Mouse (Mus musculus) gastrocnemius, adult 2 months (tissue): Measurements from ENCODE around the gene Pik3ap1. TPM values are rescaled to one million over a fixed set of nuclear protein-coding genes. Genes with fewer than 3 reads are reported as not detected.

ENCODE experiments used
- DNase-seq: peaks from one replicate; pipeline ENCODE4 v3.0.0; 2022
- H3K27ac ChIP-seq: fragments of 200-600 bp; 2 replicates; pipeline ENCODE4 v1.8.1; 2022; ENCODE audit warnings: mild to moderate bottlenecking
- H3K4me3 ChIP-seq: fragments of 200-600 bp; 2 replicates; pipeline ENCODE4 v1.8.1; 2022; ENCODE audit warnings: mild to moderate bottlenecking, moderate library complexity
- CTCF ChIP-seq: fragments of 200-600 bp; IDR thresholded peaks from 2 replicates; pipeline ENCODE4 v1.8.1; 2022; ENCODE audit warnings: antibody characterized with exemption, mild to moderate bottlenecking, moderate library complexity
- intact Hi-C: fragments of 180-260 bp; cut with DNase I; formaldehyde crosslinking; loops from one replicate; pipeline ENCODE4 v1.15.1; 2025
- total RNA-seq, 2 experiments: library from RNA; stranded (reverse); gene quantifications; 2 replicates each; pipeline ENCODE4 v1.2.3; 2021

Gene Pik3ap1
- total RNA-seq, 2 experiments from 2014 or later = 0.25 to 0.43 TPM

DNA sequence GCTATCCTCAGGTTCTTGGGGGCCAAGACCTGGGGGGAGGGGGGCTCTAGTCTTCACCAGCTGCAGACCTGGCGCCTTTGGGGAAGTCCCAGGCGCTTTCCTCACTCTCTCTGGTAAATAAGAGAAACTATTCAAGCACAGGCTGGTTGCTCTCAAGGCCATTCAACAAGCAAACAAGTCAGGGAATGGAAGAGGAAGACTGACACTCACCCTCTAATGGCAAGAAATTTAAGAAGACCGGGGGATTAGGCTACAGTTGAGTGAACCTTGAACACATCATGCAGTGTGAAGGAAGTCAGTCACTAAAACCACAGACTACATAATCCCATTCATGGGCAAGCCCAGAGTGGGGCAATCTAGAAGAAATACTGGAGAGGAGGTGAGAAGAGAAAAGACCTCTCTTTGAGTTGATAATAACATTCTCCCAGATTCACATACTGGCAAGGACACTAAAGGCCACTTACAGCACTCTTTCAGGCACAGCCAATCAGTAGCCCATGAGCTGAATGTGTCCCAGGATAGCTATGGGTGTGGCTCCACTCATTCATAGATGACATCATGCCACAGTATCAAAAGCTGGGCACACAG, 2.4 kb downstream of the Pik3ap1 start:
- intact Hi-C loops = no loop called here
- TF ChIP-seq CTCF = no peak
- DNase-seq = no peak
- no peak overlapping the region for H3K27ac ChIP-seq
- no peak overlapping the region for H3K4me3 ChIP-seq

DNA sequence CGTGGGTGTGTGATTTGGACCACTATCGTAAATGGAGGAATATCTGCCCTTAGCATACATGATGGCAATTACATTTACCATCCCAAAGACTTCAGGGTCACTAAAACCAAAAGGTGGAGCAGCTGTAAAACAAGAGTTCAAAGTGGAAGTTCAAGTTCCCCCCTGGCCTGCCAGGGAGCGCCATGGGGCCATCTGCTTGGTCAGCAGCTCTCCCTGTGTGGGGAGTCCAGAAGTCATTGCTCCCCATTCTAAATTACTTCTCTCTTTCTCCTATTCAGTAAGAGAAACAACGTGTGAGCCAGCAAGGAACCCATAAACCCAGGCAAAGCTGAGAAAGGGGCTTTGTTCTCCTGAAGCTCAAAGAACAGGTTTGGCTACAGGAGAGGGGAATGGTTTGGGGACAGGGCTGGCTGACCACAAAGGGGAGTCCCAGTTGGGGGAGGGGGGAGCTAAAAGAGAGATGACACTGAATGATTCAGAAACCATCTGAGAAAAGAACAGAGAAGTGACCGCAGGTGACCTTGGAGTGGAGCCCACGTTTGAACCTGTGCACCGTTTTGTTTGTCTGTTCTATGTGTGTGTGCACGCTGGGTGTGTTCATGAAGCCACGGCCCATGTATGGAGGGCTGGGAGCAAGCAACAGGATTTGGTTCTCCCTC, 3.2 kb downstream of the Pik3ap1 start:
- intact Hi-C loops = no loop called here
- Histone ChIP-seq H3K4me3 (no peak overlapping the region), H3K27ac (no peak overlapping the region)
- TF ChIP-seq CTCF = no peak
- no peak for DNase-seq

DNA sequence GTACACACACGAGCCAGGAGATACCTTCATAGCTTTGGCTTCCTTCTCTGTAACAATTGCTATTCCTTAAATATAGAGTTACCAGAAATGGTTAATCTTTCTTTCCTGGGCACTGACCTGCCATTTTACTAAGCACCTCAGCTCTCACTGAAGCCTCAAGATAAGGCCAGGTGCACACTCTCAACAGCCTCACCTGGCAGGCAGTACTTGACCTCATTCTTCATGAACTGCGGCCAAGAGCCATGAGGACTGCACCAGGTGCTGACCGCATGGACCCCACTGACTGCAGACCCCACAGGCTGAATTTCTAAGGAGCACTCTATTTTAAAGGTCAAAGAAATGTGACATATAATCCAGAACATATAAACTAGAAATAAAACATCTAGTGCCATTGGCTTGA, 5.7 kb downstream of the Pik3ap1 start:
- intact Hi-C loops = no loop called here
- no peak for TF ChIP-seq CTCF
- H3K27ac ChIP-seq = no peak overlapping the region
- DNase-seq = no peak
- no peak overlapping the region for H3K4me3 ChIP-seq

DNA sequence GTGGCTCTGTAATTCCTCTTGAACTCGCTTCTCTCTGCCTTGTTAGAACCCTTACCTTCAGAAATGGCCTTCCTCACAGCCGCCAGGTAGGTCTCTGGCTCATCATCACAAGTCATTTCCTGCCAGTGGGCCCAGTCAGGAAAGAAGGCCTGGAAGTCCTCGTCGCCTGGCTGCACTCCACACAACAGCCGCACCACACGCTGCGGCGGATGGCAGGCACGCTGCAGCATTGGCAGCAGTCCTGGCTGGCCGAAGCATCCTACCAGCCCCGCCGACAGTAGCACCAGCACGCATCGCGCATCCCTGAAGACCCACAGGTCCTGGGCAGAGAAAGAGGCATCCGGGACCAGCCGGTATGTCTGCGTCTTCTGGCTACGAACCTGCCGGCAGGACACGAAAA, 9.1 kb downstream of the Pik3ap1 start:
- intact Hi-C loops = no loop called here
- Histone ChIP-seq H3K4me3 (no peak overlapping the region), H3K27ac (no peak overlapping the region)
- TF ChIP-seq CTCF = no peak
- DNase-seq = no peak

DNA sequence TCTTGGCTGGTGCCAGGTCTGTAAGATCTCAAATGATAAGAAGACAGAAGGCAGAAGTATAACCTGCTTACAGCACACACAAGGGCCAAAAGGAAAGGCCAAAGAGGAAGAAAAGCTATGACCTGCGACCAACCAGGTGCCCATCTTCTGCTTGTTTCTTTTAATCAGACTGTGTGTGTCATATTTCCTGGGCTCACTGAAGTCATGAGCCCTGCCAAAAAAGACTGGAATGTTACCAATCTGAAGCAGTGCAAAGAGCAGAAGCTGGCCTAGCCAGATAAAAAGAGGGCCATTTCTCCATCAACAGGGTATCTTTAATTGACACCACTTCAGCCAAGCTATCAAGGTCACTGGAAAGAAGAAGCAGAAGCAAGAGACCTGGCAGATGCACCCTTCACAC, 9.8 kb downstream of the Pik3ap1 start:
- no peak for TF ChIP-seq CTCF
- Histone ChIP-seq H3K27ac (no peak overlapping the region), H3K4me3 (no peak overlapping the region)
- no peak for DNase-seq
- intact Hi-C loops = no loop called here

DNA sequence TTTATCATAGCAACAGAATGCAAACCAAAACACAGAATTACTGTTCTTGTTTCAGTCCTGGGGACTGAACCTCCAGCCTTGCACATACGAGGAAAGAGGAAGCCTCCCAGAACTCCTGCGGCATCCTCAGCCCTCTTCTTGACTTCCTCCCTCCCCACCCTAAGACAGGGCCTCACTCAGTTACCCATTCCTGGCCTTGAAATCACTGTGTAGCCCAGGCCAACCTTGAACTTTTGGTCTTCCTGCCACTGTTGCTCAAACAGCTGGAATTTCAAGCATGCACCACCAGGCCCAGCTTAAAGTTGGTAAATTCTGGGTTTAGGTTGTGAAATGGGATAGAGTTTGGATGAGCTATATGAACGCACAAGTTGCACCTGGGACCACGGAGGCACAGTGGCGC, 10.2 kb downstream of the Pik3ap1 start:
- intact Hi-C loops = no loop called here
- DNase-seq = no peak
- TF ChIP-seq CTCF = no peak
- Histone ChIP-seq H3K27ac (no peak overlapping the region), H3K4me3 (no peak overlapping the region)

DNA sequence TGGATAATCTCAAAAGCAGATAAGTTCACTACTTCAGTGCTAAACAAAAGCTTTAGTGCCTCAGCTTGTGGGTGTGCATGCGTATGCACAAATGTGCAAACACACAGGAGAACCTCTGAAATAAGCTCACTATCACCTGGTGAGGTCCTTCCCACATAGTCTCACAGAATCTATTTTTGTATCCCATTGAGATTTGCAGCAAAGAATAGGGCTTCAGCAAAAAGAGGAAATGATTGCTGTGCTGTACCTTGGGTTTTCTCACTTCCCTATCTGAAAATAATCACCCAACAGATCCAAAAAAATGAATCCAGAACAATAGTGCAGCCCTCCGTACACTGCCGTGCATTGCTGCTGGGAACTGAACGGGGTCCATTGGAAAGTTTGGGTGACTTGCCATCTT, 12.6 kb downstream of the Pik3ap1 start:
- DNase-seq = no peak
- intact Hi-C loops = no loop called here
- no peak for TF ChIP-seq CTCF
- H3K4me3 ChIP-seq = no peak overlapping the region
- no peak overlapping the region for H3K27ac ChIP-seq

DNA sequence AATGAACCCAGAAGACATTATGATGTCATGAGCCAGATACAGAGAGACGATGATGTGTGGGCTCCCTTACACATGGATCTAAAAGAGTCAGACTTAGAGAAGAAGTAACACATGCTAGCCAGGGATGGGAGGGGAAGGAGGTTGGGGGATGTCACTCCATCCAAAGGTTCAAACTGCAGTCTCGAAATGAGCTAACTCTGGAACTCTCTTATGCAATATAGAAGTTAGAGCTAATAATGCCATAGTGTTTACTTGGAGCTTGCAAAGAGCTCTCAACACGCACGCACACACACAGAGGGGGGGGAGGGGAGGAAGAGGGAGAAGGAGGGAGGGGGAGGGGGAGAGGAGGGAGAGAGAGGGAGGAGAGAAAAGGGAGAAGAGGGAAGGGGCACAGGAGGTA, 13.5 kb downstream of the Pik3ap1 start:
- TF ChIP-seq CTCF = no peak
- intact Hi-C loops = no loop called here
- Histone ChIP-seq H3K27ac (no peak overlapping the region), H3K4me3 (no peak overlapping the region)
- DNase-seq = no peak

DNA sequence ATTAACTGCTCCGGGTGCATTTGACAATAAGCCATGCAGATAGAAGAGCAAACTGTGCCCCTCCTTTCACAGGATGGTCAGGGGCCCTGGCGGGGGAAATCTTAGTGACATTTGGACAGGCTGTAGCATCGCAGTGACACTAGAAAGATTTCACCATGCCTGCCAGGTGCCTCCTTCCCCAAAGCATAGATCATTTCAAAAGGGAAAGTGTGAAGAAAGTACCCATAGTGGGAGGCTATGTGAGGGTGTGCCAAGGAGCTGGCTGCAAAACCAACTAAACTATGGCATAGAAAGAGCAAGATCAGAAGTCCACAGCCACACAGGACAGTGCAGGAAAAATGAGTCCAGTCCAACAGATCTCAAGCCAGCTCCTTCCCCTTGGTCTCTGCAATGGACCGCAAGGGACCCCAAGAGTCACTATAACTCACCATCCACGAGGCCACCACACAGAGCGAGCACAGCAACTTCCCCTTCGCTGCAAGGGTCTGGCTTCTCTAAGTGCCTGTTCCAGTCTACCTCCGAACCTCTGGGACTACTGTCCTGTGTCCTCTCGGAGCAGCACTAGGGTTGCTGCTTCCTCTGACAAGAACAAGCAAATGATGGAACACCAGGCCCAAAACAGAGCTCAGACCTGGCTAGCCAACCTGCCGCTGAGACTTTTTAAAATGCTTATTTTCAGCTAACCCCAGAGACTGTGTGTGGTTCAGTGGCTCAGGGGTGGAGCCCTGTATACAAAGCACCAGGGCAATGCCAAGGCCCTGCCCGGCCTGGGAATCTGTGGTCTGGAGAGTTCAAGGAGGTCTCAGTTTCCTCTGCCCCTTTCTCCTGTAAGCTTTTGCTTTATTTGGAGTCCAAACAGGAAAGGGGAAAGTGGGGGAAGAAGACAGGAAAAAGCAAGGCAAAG, 15.1 kb downstream of the Pik3ap1 start:
- TF ChIP-seq CTCF = no peak
- DNase-seq = no peak
- intact Hi-C loops = no loop called here
- H3K4me3 ChIP-seq = no peak overlapping the region
- H3K27ac ChIP-seq = no peak overlapping the region

DNA sequence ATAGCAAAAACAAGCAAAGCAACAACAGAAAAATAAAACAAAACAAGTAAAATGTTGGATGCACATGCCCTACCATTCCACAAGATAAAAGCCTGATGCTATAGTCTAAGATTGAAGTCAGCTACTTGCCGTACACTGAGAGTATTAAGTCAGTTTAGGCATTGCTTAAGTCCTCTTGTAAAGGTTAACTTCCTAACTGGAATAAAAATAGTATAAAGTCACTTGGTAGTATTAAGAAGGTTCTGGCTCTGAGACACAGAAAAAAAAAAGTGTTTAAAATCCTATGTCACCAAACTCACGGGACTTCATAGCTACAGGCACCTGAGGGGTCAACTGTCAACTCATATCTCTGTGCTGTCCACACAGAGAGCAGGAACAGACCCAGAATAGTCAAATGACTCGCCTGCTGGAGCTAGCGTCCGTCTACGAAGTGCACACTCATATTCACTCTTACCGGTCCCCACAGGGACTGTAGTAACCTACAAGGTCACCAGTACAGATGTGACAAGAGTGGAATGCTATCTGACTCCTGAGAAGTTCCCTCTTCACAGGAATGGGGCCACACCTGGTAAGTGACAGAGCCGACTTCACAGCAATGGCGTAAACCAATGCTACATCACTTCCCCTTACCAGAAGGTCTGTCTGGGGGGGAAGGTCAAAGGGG, 17.9 kb downstream of the Pik3ap1 start:
- TF ChIP-seq CTCF = no peak
- intact Hi-C loops = no loop called here
- Histone ChIP-seq H3K4me3 (no peak overlapping the region), H3K27ac (no peak overlapping the region)
- DNase-seq = no peak

DNA sequence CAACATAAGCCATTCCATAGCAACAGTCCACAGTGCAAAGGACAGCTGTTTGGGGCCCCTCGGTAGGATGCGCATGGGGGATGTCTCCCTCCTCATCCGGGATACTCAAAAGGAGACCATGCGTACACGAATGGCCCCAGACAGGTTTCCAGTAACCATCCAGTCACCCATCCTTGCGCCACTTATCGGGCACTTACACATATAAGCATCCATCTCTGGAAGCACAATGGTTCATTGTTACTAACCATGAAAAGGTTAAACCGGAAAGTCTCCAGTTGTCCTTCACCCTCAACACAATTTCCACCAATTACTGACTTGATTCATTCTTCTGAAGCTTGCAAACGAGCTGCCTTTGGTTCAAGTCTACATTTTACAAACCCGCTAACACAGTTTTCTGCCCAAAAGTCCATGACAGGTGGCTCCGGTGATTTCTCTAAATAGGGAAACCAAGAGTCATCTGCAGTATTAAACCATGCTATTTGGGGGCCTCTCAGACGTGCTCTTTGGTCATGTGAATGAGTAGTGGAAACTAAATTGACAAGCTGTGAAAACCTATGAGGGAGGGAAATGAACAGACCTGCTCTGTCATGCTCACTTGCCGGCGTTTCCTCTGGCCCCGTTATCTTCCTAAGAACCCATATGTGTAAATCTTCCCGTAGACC, 18.6 kb downstream of the Pik3ap1 start:
- H3K27ac ChIP-seq = no peak overlapping the region
- intact Hi-C loops = no loop called here
- H3K4me3 ChIP-seq = no peak overlapping the region
- TF ChIP-seq CTCF = no peak
- no peak for DNase-seq

DNA sequence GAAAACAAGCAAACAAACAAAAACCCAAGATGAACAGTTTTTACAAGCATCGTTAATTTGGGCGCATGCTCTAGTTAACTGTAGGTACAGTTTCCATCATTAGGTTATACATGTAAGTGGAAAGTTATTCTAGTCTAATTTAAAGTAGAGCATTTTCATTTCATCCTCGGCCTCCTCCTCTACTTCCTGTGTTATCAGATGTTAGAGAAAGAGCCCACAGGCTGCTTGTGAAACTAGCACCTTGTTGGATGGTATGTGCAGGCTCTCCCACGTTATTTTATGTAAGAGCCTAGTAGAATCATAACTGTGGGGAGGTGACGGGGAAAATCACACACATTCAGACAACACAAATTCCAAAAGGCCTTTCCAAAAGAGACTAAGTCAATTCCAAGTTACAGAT, 19.3 kb downstream of the Pik3ap1 start:
- TF ChIP-seq CTCF = no peak
- intact Hi-C loops = no loop called here
- Histone ChIP-seq H3K27ac (no peak overlapping the region), H3K4me3 (no peak overlapping the region)
- DNase-seq = no peak
